Mouse (Mus musculus) T-cell, adult 2 months (primary cell): ENCODE measurements at regions not wholly inside any gene's neighbourhood (a gene's known extent, or its start where the extent isn't known, plus 50 kb on each side); places are given as distances from the start of the nearest gene placed in this dataset.

Source experiments
- DNase-seq: peaks from one replicate; pipeline ENCODE4 v3.0.0; 2022; ENCODE audit warnings: low spot score

- DNase-seq = peak; percentile 32
These were observed 149.7 kb downstream of the Etv1 start for GRCm38 (mm10) chr12:38928786-38929351.

- DNase-seq = no peak
These were observed 150.5 kb downstream of the Etv1 start for GRCm38 (mm10) chr12:38929644-38930043.

GRCm38 (mm10) chr12:38931769-38932168, 152.6 kb downstream of the Etv1 start:
- no peak for DNase-seq

GRCm38 (mm10) chr12:38959605-38960004, 180.4 kb downstream of the Etv1 start:
- no peak for DNase-seq

- no peak for DNase-seq
These were observed 183.1 kb downstream of the Etv1 start for GRCm38 (mm10) chr12:38962302-38962701.

- no peak for DNase-seq
These were observed 191.2 kb downstream of the Etv1 start for GRCm38 (mm10) chr12:38970347-38970746.

GRCm38 (mm10) chr12:38972205-38972604, 193.0 kb downstream of the Etv1 start:
- no peak for DNase-seq

- no peak for DNase-seq
These were observed 196.3 kb downstream of the Etv1 start for GRCm38 (mm10) chr12:38975508-38975907.

GRCm38 (mm10) chr12:38982423-38982822, 203.2 kb downstream of the Etv1 start:
- DNase-seq = no peak

- no peak for DNase-seq
These were observed 206.7 kb downstream of the Etv1 start for GRCm38 (mm10) chr12:38985909-38986308.

GRCm38 (mm10) chr12:38986346-38986745, 207.2 kb downstream of the Etv1 start:
- no peak for DNase-seq

- no peak for DNase-seq
These were observed 208.1 kb downstream of the Etv1 start for GRCm38 (mm10) chr12:38987277-38987676.

- no peak for DNase-seq
These were observed 208.6 kb downstream of the Etv1 start for GRCm38 (mm10) chr12:38987819-38988218.

- no peak for DNase-seq
These were observed 248.0 kb downstream of the Etv1 start for GRCm38 (mm10) chr12:39027179-39027578.

- no peak for DNase-seq
These were observed 248.8 kb downstream of the Etv1 start for GRCm38 (mm10) chr12:39027948-39028347.

GRCm38 (mm10) chr12:39033982-39034381, 254.8 kb downstream of the Etv1 start:
- DNase-seq = no peak

- DNase-seq = no peak
These were observed 257.4 kb downstream of the Etv1 start for GRCm38 (mm10) chr12:39036466-39037037.

GRCm38 (mm10) chr12:39038077-39038476, 258.9 kb downstream of the Etv1 start:
- no peak for DNase-seq

GRCm38 (mm10) chr12:39038656-39039055, 259.5 kb downstream of the Etv1 start:
- no peak for DNase-seq

GRCm38 (mm10) chr12:39047126-39047525, 267.9 kb downstream of the Etv1 start:
- no peak for DNase-seq

GRCm38 (mm10) chr12:39048441-39048840, 269.3 kb downstream of the Etv1 start:
- DNase-seq = no peak

- DNase-seq = no peak
These were observed 269.8 kb downstream of the Etv1 start for GRCm38 (mm10) chr12:39048958-39049357.

GRCm38 (mm10) chr12:39070331-39071045, 291.3 kb downstream of the Etv1 start:
- no peak for DNase-seq
